Mouse (Mus musculus) limb, embryonic 10.5 days (tissue): ENCODE measurements around the gene Prickle2. TPM values are rescaled to one million over a fixed set of nuclear protein-coding genes. Genes with fewer than 3 reads are reported as not detected.

Source experiments
- DNase-seq: peaks from one replicate; pipeline ENCODE4 v3.0.0-alpha.2; 2017; ENCODE audit warnings: low spot score
- H3K27ac ChIP-seq: fragments of 300-500 bp; sonication (generic); 2 replicates; pipeline ENCODE4 v1.5.1; 2016; ENCODE audit warnings: mild to moderate bottlenecking
- H3K27me3 ChIP-seq: fragments of 300-500 bp; sonication (generic); 2 replicates; pipeline ENCODE4 v1.6.1; 2016; ENCODE audit warnings: low read depth, mild to moderate bottlenecking; ENCODE audit not compliant: poor library complexity, severe bottlenecking
- H3K36me3 ChIP-seq: fragments of 300-500 bp; sonication (generic); 2 replicates; pipeline ENCODE4 v1.6.1; 2016; ENCODE audit warnings: mild to moderate bottlenecking, moderate library complexity
- H3K4me1 ChIP-seq: fragments of 300-500 bp; sonication (generic); 2 replicates; pipeline ENCODE4 v1.6.1; 2016
- H3K4me3 ChIP-seq: fragments of 300-500 bp; sonication (generic); 2 replicates; pipeline ENCODE4 v1.5.1; 2016; ENCODE audit warnings: mild to moderate bottlenecking, moderate library complexity
- H3K9me3 ChIP-seq: fragments of 300-500 bp; sonication (generic); replicated peaks from 2 replicates; pipeline ENCODE4 v1.6.1; 2016; ENCODE audit warnings: mild to moderate bottlenecking
- WGBS: fragments of 180-500 bp; shearing (Covaris S2); methylation state at CpG from one replicate; pipeline ENCODE4 v1.1.7; 2016; 5-methylcytosine and 5-hydroxymethylcytosine counted together
- polyA plus RNA-seq: library from polyadenylated mRNA; unstranded; fragments of >200 nt; fragmentation: Nextera tagmentation; extraction: Ambion mirVana; gene quantifications from 2 replicates; pipeline ENCODE4 v1.2.1, GENCODE M21; 2016

The Prickle2 gene
- polyA plus RNA-seq: 3.0 and 4.5 TPM in 2 replicates

GRCm38 (mm10) chr6:92706145-92706466 lies at the start of gene Prickle2:
TSS of gene Prickle2 (minus strand) at chr6:92706155.
- 0 out of 2 replicates have a peak, but pooled peaks cover 3% of the 10 kb centered on the region for H3K36me3 ChIP-seq
- 0 out of 2 replicates have a peak, but pooled peaks cover 8% of the 10 kb centered on the region for H3K27me3 ChIP-seq
- H3K27ac ChIP-seq: peak within 1 kb of the TSS; percentile 90
- H3K4me1 ChIP-seq: peaks cover 31% of the 10 kb centered on the region
- under 1% methylated on average over 24 of the region's 24 CpGs for WGBS
- peak within 1 kb of the TSS; percentile 88 for H3K4me3 ChIP-seq
- no peaks in the 10 kb centered on the region for H3K9me3 ChIP-seq
- peak; percentile 83 for DNase-seq

GRCm38 (mm10) chr6:92752737-92753136 lies 46.8 kb upstream of the Prickle2 start:
- Histone ChIP-seq H3K27ac (no peak overlapping the region), H3K4me1 (no peaks in the 10 kb centered on the region), H3K36me3 (no peaks in the 10 kb centered on the region), H3K27me3 (no peaks in the 10 kb centered on the region), H3K9me3 (no peaks in the 10 kb centered on the region), H3K4me3 (no peak overlapping the region)
- 84% methylated on average over 2 of the region's 2 CpGs for WGBS
- no peak for DNase-seq

DNA sequence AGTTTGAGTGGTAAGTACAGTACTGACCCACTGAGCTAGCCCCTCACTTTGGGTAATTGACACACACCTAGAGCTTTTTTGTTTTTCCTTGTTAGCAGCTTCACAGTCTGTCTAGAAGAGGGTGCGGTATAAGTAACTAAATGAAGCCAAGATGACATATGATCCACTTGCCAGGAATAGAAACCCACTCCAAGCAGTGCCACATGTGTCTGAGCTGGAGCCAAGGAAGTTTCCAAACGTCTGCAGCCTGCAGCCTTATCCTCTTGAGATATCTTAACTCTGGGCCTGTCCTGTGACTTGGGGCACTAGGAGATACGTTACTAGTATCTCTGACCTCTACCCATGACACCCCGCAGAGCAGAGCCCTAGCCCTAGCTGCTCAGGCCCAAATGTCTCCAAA lies 43.5 kb upstream of the Prickle2 start:
- H3K4me1 ChIP-seq: no peaks in the 10 kb centered on the region
- no peaks in the 10 kb centered on the region for H3K36me3 ChIP-seq
- H3K27me3 ChIP-seq: no peaks in the 10 kb centered on the region
- no peak for DNase-seq
- no peak overlapping the region for H3K27ac ChIP-seq
- H3K4me3 ChIP-seq: no peak overlapping the region
- WGBS: 70% methylated on average over 4 of the region's 4 CpGs
- H3K9me3 ChIP-seq: no peaks in the 10 kb centered on the region

DNA sequence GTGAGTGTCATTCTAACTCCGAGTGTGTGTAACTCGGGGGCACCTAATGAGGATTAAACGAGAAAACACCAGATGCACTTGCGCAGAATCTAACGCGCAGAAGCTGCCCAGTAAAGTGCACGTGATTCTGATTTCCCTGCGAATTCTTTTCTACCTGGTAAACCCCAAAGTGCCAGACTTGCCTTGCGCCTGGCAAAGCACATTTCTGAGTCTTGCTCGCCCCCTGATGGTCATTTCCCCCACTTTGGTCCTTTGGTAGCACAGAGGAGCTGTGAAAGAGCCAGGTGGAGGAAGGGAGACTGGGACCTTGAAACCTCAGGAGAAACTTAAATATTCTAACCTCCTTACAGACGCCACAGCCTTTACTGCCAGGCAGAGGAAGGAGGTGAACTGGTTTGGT lies 37.6 kb upstream of the Prickle2 start:
- Histone ChIP-seq H3K9me3 (no peaks in the 10 kb centered on the region), H3K27me3 (peaks cover 21% of the 10 kb centered on the region; the same call in 1 of the 2 replicates), H3K4me3 (peak overlapping the region; percentile 21; the same call in 1 of the 2 replicates), H3K27ac (no peak overlapping the region), H3K36me3 (no peaks in the 10 kb centered on the region), H3K4me1 (peaks cover 15% of the 10 kb centered on the region)
- DNase-seq: peak; percentile 80
- WGBS: 16% methylated on average over 11 of the region's 11 CpGs

GRCm38 (mm10) chr6:92737116-92737515 lies 31.2 kb upstream of the Prickle2 start:
- H3K36me3 ChIP-seq: no peaks in the 10 kb centered on the region
- H3K4me3 ChIP-seq: no peak overlapping the region
- peaks cover 6% of the 10 kb centered on the region; the same call in 1 of the 2 replicates for H3K4me1 ChIP-seq
- 0 out of 2 replicates have a peak, but pooled peaks cover 10% of the 10 kb centered on the region for H3K27me3 ChIP-seq
- H3K27ac ChIP-seq: no peak overlapping the region
- peaks cover 2% of the 10 kb centered on the region; the same call in 1 of the 2 replicates for H3K9me3 ChIP-seq
- 85% methylated on average over 1 of the region's 1 CpGs for WGBS
- no peak for DNase-seq

DNA sequence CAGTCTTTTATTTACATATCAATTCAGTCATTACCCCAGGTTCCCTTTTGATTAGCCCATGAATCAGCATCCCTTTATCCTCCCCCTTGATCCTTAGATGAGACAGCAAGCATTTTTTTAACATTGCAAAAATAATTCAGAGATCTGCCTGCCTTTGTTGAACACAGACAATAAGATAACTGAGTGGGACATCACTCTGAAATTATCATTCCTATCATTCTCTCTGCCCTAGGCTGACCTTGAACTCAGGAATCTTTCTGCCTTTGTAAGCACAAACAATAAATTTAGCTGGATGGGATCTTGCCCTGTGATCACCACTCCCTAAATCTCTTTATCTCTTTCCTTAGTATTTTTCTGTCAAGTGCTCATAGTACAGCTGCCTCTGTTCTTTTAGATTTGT lies 27.7 kb upstream of the Prickle2 start:
- Histone ChIP-seq H3K9me3 (peaks cover 2% of the 10 kb centered on the region; the same call in 1 of the 2 replicates), H3K27ac (no peak overlapping the region), H3K36me3 (no peaks in the 10 kb centered on the region), H3K4me3 (no peak overlapping the region), H3K4me1 (0 out of 2 replicates have a peak, but pooled peaks cover under 1% of the 10 kb centered on the region), H3K27me3 (no peaks in the 10 kb centered on the region)
- no peak for DNase-seq

DNA sequence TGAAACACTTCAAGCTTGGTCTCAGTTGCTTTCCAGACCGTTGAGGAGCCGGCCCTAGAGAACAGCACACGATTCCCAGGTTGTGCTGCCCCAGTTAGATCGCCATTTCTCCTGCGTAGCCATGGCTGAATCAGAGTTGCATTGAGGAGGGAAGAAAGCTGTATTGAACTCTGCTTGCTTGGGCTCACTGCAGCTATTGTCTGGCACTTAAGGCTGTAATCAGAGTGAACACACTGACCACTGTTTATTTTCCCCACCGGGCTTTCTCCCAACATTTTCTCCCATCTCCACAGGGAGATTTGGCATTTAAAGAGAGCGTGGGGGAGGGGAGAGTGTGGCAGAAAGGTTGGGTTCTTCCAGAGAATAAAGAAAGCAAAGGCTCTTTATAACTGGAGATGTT lies 22.6 kb upstream of the Prickle2 start:
- no peaks in the 10 kb centered on the region for H3K9me3 ChIP-seq
- H3K36me3 ChIP-seq: no peaks in the 10 kb centered on the region
- no peak overlapping the region for H3K4me3 ChIP-seq
- no peaks in the 10 kb centered on the region for H3K27me3 ChIP-seq
- no peak for DNase-seq
- peak overlapping the region; percentile 64 for H3K27ac ChIP-seq
- peaks cover 25% of the 10 kb centered on the region for H3K4me1 ChIP-seq
- 48% methylated on average over 7 of the region's 7 CpGs for WGBS

DNA sequence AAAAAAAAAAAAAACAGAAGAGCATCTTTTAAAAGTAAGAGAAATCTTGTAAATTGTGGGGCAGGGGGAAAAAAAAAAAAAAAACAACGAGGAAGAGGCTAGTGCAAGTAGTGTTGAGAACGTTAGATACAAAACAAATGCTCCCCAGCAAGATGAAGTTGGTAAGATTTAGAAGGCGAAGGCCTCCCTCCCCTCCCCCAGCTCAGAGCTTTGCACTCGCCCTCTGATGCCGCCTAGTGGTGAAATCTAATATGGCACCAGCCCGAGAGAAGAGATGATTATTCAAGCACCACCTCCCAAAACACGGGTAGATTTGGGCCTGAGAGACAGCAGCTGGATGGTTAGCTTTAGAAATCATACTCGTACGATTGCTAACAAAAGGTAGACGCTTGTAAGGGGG lies 22.1 kb upstream of the Prickle2 start:
- Histone ChIP-seq H3K4me1 (peaks cover 25% of the 10 kb centered on the region), H3K36me3 (no peaks in the 10 kb centered on the region), H3K9me3 (no peaks in the 10 kb centered on the region), H3K27ac (peak overlapping the region; percentile 64), H3K4me3 (no peak overlapping the region), H3K27me3 (no peaks in the 10 kb centered on the region)
- 4% methylated on average over 10 of the region's 10 CpGs for WGBS
- DNase-seq: peak; percentile 89

- Histone ChIP-seq H3K36me3 (no peaks in the 10 kb centered on the region), H3K4me1 (peaks cover 25% of the 10 kb centered on the region), H3K27ac (peak overlapping the region; percentile 12; the same call in 1 of the 2 replicates), H3K9me3 (no peaks in the 10 kb centered on the region), H3K4me3 (no peak overlapping the region), H3K27me3 (no peaks in the 10 kb centered on the region)
- WGBS: 17% methylated on average over 7 of the region's 7 CpGs
- no peak for DNase-seq
These were observed 21.5 kb upstream of the Prickle2 start for GRCm38 (mm10) chr6:92727351-92727986.

DNA sequence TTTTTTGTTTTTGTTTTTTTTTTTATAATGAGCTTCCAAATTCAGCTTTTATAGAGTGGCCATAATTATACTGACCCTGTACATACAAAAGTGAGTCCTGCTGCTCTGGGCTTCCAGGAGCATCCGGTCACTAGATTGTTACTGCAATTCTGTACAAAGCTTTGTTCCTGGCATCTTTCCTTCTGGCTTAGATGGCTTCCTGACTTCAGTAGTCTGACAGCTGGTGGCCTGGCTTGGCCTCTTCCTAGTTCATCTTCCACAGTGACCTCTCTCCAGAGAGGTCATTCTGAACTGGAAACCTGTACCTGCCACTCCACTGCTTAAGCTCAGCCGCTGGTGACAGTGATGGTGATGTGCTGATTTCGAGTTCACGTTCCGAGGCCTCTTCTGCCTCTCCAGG lies 20.2 kb upstream of the Prickle2 start:
- 61% methylated on average over 5 of the region's 5 CpGs for WGBS
- no peaks in the 10 kb centered on the region for H3K27me3 ChIP-seq
- H3K9me3 ChIP-seq: no peaks in the 10 kb centered on the region
- DNase-seq: no peak
- H3K4me3 ChIP-seq: no peak overlapping the region
- peaks cover 25% of the 10 kb centered on the region for H3K4me1 ChIP-seq
- H3K27ac ChIP-seq: no peak overlapping the region
- no peaks in the 10 kb centered on the region for H3K36me3 ChIP-seq

DNA sequence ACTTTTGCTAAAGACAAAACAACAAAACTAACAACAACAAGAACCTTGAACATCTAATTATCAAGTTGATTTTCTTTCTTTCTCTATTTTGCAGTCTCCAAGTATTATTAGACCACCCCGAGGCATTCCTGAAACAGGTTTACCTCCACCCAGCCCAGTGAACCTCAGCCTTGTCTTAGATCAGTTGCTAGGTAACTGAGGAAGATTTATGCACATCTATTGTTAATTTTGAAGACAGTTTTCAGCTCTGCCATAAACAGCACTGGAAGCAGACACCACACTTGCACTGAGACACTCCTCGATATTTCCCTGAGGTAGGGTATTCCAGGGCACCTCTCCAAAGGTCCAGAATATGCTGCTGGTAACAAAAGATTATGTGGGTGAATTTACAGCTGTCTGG lies 18.4 kb upstream of the Prickle2 start:
- WGBS: 79% methylated on average over 2 of the region's 2 CpGs
- Histone ChIP-seq H3K27ac (no peak overlapping the region), H3K9me3 (no peaks in the 10 kb centered on the region), H3K4me3 (no peak overlapping the region), H3K27me3 (no peaks in the 10 kb centered on the region), H3K36me3 (no peaks in the 10 kb centered on the region), H3K4me1 (peaks cover 25% of the 10 kb centered on the region)
- DNase-seq: no peak

GRCm38 (mm10) chr6:92715806-92716205 lies 9.9 kb upstream of the Prickle2 start:
- WGBS: 7% methylated on average over 3 of the region's 3 CpGs
- H3K4me1 ChIP-seq: peaks cover 23% of the 10 kb centered on the region
- no peak overlapping the region for H3K27ac ChIP-seq
- H3K27me3 ChIP-seq: no peaks in the 10 kb centered on the region
- DNase-seq: no peak
- H3K4me3 ChIP-seq: no peak overlapping the region
- H3K9me3 ChIP-seq: no peaks in the 10 kb centered on the region
- no peaks in the 10 kb centered on the region for H3K36me3 ChIP-seq

DNA sequence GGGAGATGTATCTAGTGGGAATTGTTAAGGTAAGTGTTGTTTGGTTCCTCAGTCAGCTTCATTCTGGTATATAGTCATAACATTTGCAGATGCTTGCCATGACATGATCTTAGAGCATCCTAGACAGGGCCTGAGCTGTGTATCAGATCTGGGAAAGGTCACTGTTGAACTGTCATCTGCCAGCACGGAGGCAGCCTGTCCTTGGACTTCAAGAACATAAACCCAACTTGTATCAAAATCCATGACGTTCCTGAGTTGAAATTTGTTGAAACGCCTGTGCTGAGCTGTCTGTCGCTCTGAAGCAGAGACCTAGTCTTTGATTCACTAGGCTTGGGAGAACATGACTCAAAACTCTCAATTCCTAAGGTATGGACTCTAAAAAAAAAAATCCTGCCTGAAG lies 8.8 kb upstream of the Prickle2 start:
- H3K27ac ChIP-seq: no peak overlapping the region
- WGBS: 82% methylated on average over 4 of the region's 4 CpGs
- no peaks in the 10 kb centered on the region for H3K9me3 ChIP-seq
- H3K27me3 ChIP-seq: no peaks in the 10 kb centered on the region
- DNase-seq: no peak
- H3K4me3 ChIP-seq: no peak overlapping the region
- H3K4me1 ChIP-seq: peaks cover 23% of the 10 kb centered on the region
- no peaks in the 10 kb centered on the region for H3K36me3 ChIP-seq

GRCm38 (mm10) chr6:92708137-92708536 lies 2.2 kb upstream of the Prickle2 start:
- no peaks in the 10 kb centered on the region for H3K9me3 ChIP-seq
- H3K4me3 ChIP-seq: no peak overlapping the region
- no peak for DNase-seq
- peaks cover 31% of the 10 kb centered on the region for H3K4me1 ChIP-seq
- 63% methylated on average over 4 of the region's 4 CpGs for WGBS
- no peak overlapping the region for H3K27ac ChIP-seq
- no peaks in the 10 kb centered on the region for H3K36me3 ChIP-seq
- H3K27me3 ChIP-seq: 0 out of 2 replicates have a peak, but pooled peaks cover 5% of the 10 kb centered on the region
